Mouse (Mus musculus) frontal cortex, adult (tissue): Measurements from ENCODE around the gene Smim17.
A peak's percentile ranks its signal among the peaks of the same experiment; 100 is the strongest.
"Not testable (repeated sequence)": the region's sequence is repeated elsewhere in the genome, so short reads cannot be mapped to it uniquely, and the experiment has no call there.

Experiments
- ATAC-seq: cut with Nextera tagmentation; 2 replicates; pipeline ENCODE4 v1.9.2; 2017; ENCODE audit warnings: mild to moderate bottlenecking, moderate library complexity, mixed read lengths; ENCODE audit not compliant: low TSS enrichment

Smim17 gene

DNA sequence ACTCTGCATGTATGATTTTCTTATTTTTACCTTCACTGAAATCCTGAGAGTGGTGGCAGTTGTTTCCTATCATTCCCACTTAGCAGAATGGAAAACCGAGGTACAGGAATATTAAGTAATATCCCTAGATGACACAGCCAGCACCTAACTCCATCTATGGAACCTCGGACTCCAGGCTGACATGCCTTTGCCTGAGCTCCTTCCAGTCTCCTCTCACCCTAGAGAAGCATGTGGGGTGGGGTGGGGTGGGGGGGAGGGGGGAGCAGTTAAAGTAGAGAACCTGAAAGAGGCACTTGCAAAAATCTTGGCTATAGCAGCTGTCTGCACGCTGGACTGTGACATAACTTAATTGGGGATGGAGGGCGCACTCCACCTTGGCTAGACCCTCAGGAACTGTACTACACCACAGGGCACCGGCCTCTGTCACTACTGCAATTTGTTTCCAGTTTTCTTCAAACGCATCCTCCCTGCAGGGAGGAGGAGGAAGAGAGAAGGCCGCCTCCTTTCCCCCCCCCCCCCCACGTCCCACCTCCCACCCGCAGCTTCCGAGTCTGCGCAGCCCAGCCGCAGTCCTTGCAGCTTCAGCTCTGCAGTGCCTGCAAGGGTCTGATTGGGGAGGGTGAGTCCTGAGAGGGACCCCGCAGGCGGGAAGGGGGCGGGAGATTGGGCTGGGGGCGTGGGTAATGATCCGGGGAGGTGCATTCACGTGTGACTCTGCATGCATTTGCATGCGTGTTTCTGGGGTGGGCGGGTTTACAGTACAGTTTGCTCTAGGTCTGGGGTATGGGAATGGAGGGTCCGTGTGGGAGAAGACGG is 16.3 kb downstream of the Smim17 start:
- no peak for ATAC-seq

GRCm38 (mm10) chr7:6415442-6415787 is 16.9 kb downstream of the Smim17 start:
- 0 out of 2 replicates have a peak, but pooled peaks have one; percentile 27 for ATAC-seq

GRCm38 (mm10) chr7:6419894-6420293 is 21.4 kb downstream of the Smim17 start:
- ATAC-seq, result peak; percentile 81

DNA sequence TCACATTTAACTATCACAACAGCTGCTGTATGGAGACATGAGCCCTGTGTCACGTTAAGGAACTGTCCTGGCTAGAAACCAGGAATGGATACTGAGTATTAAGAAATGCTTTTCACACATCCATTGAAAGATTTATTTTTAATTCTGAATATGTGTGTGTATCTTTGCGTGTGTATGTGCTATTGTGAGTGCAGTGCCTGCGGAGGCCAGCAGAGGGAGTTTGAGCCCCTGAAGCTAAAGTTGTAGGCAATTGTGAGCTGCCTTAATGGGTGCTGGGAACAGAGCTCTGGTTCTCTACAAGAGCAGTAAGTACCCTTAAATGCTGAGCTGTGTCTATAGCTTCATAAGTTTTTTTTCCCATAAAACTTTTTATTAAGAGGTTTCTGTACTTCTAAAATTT is 30.9 kb downstream of the Smim17 start:
- no peak for ATAC-seq

DNA sequence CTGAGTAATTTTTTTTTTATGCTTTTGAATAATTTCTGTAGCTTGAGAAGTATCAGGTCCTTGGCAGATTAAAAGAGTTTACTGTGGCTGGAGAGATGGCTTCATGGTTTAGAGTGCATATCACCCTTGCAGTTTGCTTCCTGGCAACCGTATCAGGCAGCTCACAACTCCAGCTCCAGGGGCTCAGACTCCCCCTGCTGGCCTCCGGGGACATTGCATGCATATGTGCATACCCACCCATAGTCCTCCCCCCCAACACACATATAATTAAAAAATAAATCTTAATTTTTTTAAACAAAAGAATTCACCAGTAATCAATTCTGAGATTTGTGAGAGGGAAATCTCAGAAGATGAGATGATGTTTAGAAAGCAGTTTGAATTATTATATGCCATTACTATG is 31.8 kb downstream of the Smim17 start:
- no peak for ATAC-seq

DNA sequence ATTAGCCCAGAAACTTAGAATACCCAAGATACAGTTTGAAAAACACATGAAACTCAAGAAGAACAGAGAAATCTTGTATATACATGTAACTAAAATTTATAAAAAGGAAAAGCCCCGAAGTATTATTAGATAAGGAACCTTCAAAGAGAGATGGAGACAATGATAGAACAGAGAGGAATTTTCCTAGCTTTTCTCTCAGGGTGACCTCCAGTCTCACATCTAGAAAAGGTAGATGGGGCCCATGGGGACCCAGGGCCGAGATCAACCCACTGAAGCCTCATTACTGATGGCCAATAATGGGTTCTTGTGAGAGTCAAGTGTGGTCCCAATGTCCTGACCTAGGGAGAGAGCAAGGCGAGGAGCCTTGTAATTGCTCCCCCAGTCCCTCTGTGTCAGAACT is 39.9 kb downstream of the Smim17 start, which contains the start of gene Olfr1344:
Olfr1344 (plus strand) TSS at position 301 of the 400 bp plus-strand sequence.
- no peak for ATAC-seq

DNA sequence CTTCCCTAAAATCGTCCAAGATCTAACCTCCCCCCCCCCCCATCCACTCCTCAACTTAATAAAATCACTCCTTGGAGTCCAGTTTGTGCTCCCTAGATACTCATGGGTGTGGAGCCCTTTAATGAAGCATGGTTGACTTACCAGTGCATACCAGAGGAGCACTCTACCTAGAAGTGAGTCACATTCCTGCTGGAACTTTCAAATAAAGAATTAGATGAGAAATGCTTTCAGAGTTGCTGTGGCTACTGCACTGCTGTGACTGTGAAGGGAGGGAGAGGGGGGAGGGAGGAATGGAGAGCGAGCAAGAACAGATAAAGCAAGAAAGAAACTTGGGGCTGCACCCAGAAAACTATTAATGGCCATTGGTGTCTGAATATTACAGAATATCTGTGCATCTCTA is 42.7 kb downstream of the Smim17 start:
- ATAC-seq, result no peak

- no peak for ATAC-seq
These were observed 49.3 kb downstream of the Smim17 start for GRCm38 (mm10) chr7:6447771-6448170.

DNA sequence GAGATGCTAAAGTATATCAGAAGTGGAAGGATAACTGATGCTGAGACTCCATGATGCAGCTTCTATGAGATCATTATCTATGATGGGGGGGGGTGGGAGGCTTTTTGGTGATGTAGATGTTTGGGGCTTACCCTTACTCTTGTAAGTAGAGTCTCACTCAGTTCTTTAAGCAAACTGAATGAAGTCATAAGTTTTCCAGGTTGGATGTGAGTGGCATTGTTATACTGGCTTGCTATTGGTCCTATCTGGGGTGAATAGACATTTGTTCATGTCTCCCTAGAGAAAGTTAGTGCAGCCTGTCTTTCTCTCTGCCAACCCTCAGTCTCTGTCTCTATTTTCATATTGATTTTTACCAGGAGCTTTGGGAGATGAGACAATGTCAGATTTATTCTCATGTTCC is 57.4 kb downstream of the Smim17 start, which contains the start of gene Olfr1336:
Olfr1336 (plus strand) TSS at position 301 of the 400 bp plus-strand sequence.
- ATAC-seq, result no peak

GRCm38 (mm10) chr7:6456399-6456798 is 57.9 kb downstream of the Smim17 start:
- no peak for ATAC-seq

- no peak for ATAC-seq
These were observed 68.4 kb downstream of the Smim17 start, which contains the start of gene Olfr1346 for GRCm38 (mm10) chr7:6466951-6467350. Gene Olfr1346 (plus strand): TSS chr7:6467101.

DNA sequence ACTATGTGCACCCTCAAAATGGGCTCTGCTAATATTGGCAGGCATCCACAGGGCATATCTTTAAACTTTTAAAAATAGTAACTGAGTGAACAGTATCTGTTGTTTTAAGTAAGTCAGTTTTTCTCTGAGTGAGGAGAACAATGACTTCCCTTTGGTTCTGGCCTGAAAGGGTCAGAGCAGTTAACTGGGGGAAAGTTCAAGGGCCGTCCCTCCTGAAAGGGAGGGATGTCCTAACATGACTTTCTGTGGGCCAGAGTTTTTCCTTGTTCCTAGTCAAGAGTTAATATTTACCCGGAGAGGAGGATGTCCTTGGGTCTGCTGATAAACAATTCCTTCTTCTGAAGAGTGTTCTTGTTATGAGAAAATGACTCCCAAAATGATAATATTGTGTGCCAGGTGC is 79.1 kb downstream of the Smim17 start:
- ATAC-seq, result not testable (repeated sequence)
